Mouse (Mus musculus) mouse embryonic stem cell (cell line): ENCODE results near the gene Mapk8ip1.

ENCODE experiments used
- in situ Hi-C, 2 experiments: fragments of 300-500 bp; cut with MboI; formaldehyde crosslinking; loops; 1 replicate in 1 of 2; 3 replicates in 1 of 2; pipeline ENCODE4 v1.14.3; 2019 to 2020; ENCODE audit warnings: low sequenced_read_pairs in 2 of 2, low pct_unique_long_range_greater_than_20kb in 1 of 2, mixed read lengths in 1 of 2; ENCODE audit not compliant: unreplicated experiment in 1 of 2

The Mapk8ip1 gene

GRCm38 (mm10) chr2:92380495-92381050, 20.5 kb downstream of the Mapk8ip1 start:
- in situ Hi-C loops: no loop called here

DNA sequence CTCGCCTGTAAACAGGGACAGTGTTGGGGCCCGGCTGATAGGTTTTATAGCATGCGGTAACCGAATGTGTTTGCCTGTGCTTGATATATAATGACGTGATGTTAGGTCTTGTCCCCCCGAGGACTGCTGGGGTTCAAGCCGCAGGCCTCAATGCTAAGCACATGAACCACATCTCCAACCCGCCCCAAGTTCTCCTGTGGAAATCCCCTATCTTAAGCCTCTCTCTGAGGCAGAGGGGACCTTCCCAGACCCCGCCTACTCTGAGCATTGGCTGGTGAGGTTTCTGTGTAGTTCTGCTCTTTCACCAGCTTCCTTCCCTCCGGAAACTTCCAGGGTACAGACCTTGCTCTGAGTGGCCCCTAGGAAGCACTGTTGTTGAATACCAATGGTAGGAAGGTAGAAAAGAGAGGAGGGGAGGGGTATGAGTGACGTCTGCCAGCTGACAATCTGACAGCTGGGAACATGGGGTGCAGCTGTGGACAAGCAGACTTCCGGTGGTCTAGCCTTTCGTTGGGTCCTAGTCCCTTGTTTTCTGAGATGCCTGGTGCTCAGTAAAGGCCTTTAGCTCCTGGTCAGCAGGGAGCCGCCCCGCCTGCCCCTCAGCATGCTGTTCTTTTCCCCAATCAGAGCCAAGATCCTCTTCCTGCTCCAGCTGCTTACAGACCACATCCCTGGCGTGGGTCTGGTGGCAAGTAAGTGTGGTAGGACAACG, 21.1 kb downstream of the Mapk8ip1 start:
- in situ Hi-C loops: no loop called here

DNA sequence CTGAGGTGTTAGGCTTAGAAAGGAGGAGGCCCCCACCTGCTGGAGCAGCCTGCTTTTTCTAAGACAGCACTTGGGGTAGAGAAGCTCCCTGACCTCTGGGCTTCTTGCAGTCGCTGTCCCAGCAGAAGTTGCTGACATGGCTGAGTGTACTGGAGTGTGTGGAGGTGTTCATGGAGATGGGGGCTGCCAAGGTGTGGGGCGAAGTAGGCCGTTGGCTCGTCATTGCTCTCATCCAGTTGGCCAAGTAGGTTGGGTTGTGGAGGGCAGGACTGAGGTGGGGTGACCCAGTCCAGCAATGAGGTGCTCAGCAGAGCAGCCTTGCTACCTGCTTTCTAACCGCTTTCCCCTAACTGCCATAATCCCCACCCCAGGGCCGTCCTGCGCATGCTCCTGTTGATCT, 23.7 kb downstream of the Mapk8ip1 start:
- in situ Hi-C loops: no loop called here

- in situ Hi-C loops: no loop called here
These were observed 24.8 kb downstream of the Mapk8ip1 start for GRCm38 (mm10) chr2:92376300-92376699.

DNA sequence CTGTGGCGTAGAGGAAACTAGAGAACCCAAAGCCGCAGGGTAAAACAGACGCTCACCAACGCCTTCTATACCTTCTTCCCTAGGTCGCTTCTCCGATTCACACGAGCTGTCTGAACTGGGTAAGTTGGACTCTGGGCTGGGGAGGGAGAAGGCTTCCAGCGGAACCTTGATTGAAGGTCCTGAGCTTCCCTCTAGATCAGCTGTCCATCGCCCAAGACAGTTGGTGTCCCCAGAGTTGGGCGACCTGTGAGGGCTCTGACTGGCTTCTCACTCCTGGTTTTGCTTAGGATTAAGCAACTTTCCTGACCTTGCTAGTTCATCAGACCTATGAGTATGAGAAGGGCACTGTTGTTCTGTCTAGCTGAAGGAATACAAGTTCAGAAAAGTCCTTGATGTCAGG, 25.3 kb downstream of the Mapk8ip1 start:
- in situ Hi-C loops: no loop called here

DNA sequence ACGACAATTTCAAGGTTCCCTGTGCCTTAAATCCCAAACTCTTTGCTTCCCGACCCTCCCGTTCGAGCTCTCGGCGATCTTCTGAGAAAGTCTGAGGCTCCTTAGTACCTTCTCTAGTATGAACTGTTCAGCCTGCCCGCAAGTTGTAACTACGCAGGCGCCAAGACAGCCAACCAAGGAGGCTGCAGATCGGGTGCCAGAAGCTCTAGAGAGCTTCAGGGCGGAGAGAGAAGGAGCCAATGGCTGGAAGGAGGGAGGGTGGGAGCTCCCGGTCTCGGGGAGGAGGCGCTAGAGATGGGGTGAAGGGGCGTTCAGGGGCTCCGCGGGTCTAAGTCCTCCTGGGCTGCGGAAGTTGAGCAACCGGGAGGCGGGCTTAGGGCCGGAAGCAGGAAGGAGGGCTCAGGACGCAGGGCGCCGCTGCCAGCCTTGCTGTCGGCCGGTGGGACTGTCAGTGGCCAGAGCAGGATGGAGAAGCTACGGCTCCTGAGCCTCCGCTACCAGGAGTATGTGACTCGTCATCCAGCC, 25.9 kb downstream of the Mapk8ip1 start:
- in situ Hi-C loops: no loop called here

DNA sequence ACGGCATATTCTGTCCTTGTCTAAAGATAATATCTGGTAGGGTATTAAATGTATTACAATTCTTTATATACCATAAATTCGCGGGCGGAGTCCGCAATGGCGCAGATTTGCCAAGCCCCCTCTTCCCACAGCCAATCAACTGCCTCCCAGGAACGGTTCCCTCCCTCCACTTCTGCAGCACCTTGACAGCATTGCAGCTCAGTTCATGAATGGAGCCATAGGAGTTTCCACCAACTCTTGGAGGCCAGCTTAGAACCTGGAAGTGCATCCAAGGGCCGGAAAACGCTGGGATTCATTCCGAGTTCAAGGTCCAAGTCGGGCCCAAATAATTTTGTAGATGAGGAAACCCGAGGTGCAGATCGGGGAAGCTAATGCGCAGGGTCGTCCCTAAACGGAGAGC, 26.5 kb downstream of the Mapk8ip1 start, which contains the start of the genes Pex16 and Large2:
Gene Pex16 (plus strand): TSS at position 163 of the 400 bp plus-strand sequence.
Gene Large2 (minus strand): TSS at position 356 of the 400 bp plus-strand sequence.
- in situ Hi-C loops: no loop called here

GRCm38 (mm10) chr2:92373437-92373813, 27.6 kb downstream of the Mapk8ip1 start:
- in situ Hi-C loops: no loop called here

- in situ Hi-C loops: no loop called here
These were observed 28.2 kb downstream of the Mapk8ip1 start for GRCm38 (mm10) chr2:92372767-92373436.

GRCm38 (mm10) chr2:92371971-92372690, 28.9 kb downstream of the Mapk8ip1 start:
- in situ Hi-C loops: no loop called here

DNA sequence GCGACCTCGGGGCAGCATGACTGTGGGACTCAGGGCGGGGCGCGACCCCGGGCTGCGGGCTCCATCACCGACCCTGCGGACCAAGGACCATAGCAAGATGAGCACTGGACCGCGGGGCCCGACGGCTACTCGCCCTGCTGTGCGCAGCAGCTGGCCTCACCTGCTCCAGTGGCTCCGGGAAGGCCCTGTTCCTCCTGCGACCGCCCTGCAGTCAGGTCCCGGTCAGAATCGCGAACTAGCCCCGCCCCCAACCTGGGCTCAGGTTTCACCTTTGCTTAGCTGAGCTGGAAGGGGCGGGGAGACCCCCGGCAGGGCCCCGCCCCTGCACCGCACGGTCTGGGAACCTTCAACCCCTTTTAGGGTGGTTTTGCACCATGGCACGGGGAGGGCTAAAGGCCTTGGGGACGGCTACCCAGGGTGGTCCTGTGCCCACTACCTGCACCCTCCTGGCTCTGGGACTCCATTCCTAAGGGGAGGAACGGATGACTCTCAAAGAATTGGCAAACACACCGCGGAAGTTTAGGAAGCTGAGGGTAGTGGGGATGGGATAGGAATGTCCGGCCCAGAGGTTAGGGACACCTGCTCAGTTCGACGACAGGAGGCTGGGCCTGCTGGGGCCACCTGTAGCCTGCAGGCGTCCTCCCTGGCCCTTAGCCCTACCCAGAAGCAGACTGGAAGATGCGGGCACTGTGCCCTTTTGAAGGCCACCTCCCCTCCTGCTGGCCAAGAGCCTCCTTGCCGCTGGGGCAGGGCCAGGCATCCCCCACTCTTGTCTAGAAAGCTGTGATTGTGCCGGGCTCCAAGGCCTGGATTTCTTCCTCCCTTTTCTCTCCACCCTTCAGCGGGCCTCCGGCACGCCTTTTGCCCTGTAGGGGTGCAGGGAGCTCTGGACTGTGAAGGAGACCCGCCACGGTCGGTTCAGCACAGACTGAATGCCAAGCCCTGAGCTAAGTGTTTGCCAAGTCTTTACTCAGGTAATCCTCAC, 29.9 kb downstream of the Mapk8ip1 start:
- in situ Hi-C loops: no loop called here

DNA sequence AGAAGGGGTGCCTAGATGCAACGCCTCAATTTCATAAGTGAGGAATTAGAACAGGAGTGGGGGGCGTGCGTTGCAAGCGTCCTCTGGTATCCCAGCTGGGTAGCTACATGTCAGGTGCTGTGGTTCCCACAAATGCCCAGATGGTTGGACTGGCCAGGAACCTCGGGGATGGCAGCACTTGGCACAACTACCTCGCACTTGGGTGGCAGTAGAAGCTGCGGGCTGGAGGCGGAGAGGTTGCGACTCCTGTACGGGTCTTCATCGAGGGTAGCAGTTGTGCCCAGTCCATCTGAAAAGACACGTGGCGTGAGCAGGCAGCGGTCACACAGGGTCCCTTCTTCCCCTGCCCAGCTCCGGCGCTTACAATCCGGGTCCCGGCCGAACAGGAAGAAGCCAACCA, 30.7 kb downstream of the Mapk8ip1 start:
- in situ Hi-C loops: no loop called here

- in situ Hi-C loops: no loop called here
These were observed 33.6 kb downstream of the Mapk8ip1 start for GRCm38 (mm10) chr2:92367383-92368029.

DNA sequence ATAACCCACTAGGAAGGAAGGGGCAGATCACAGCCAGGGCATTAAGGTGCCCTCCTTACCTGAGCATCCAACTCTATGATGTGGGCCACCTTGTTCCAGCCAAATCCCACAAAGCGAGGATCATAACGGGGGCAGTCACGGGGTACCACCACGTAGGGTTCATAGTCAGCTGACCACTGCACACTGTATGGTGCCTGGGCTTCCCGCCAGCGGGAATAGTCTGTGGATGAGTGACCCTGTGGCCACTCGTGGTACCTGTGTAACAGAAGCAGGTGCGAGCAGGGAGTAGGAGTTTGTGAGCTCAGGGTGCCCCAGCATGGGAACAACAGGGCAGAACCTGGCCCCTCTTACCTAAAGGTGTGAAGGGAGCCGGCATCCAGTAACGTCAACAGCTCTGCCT, 35.5 kb downstream of the Mapk8ip1 start:
- in situ Hi-C loops: no loop called here

DNA sequence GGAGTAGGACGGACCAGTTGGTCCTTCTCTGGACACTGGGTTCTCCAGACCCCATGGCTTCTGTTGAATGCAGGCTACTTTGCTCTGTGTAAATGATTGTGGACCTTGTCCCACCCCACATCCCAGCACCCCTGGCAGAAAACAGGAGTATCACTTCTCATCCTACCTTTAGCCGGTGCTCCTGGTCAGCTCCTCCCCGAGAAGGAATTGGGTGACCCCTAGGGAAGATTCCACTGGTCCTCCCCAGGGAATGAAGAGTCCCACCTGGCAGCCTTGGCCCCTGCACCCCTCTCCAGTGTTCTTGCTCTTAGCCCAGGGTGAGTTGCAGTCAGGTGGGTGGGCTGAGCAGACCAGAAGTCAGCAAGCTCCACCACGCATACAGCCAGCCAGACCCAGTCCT, 37.0 kb downstream of the Mapk8ip1 start:
- in situ Hi-C loops: no loop called here

DNA sequence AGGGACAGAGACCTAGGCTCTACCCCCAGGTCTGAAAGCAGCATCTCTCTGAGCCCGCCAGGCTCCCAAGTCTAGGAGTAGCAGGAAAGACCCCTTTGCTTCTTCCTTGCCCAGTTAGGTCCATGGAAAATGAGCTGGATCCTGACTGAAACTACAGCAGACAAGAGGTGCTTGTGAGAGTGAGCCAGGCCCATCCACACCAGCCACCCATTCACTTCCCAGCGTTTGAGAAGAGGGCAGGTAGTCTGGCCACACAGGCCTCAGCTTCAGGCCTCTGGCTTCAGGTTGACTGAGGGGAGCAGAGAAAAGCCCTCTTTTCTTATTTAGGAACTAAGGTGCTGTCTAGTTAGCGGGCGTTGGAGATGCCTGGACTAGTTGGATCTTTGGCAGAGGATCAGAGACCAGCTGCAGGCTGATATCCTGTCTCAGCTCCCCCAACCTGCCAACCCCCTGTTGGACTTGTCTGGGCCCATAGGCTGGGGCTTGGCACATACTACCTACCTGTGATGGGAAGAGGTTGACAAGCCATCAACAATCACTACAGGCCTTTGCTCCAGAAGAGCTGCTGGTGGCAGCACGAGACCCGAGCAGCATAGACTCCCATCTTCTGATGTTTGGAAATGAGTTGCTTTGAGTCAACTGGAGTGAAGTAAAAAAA, 38.4 kb downstream of the Mapk8ip1 start:
- in situ Hi-C loops: no loop called here

GRCm38 (mm10) chr2:92361795-92362194, 39.3 kb downstream of the Mapk8ip1 start:
- in situ Hi-C loops: no loop called here
